Mouse (Mus musculus) kidney, adult 2 months (tissue): ENCODE measurements around the gene Prmt3. TPM values are rescaled to one million over a fixed set of nuclear protein-coding genes. Genes with fewer than 3 reads are reported as not detected.

Experiments used
- DNase-seq: peaks from one replicate; pipeline ENCODE4 v3.0.0; 2021
- H3K27ac ChIP-seq: fragments of 200-500 bp; 2 replicates; pipeline ENCODE4 v1.5.1; 2012; ENCODE audit warnings: low read depth, low read length, control low read depth, inconsistent platforms; ENCODE audit not compliant: insufficient read depth
- H3K27me3 ChIP-seq: fragments of 200-500 bp; replicated peaks from 2 replicates; pipeline ENCODE4 v1.6.1; 2012; ENCODE audit warnings: mild to moderate bottlenecking, moderate library complexity, low read length, inconsistent platforms; ENCODE audit not compliant: control insufficient read depth, insufficient read depth
- H3K36me3 ChIP-seq: fragments of 200-500 bp; 2 replicates; pipeline ENCODE4 v1.6.1; 2012; ENCODE audit warnings: mild to moderate bottlenecking, moderate library complexity, low read length, inconsistent platforms; ENCODE audit not compliant: control insufficient read depth, insufficient read depth
- H3K4me1 ChIP-seq: fragments of 200-500 bp; 2 replicates; pipeline ENCODE4 v1.6.1; 2011; ENCODE audit warnings: low read length; ENCODE audit not compliant: control insufficient read depth, insufficient read depth
- H3K4me3 ChIP-seq: fragments of 200-500 bp; 2 replicates; pipeline ENCODE4 v1.5.1; 2011; ENCODE audit warnings: mild to moderate bottlenecking, low read depth, low read length, control low read depth; ENCODE audit not compliant: insufficient read depth
- CTCF ChIP-seq: fragments of 200-500 bp; conservative IDR thresholded peaks from 2 replicates; pipeline ENCODE4 v1.5.1; 2011; ENCODE audit warnings: low read depth, mild to moderate bottlenecking, control low read depth, low read length, moderate library complexity, mixed read lengths; ENCODE audit not compliant: insufficient read depth, insufficient read length
- POLR2A ChIP-seq: fragments of 200-500 bp; IDR thresholded peaks from one replicate; pipeline ENCODE4 v1.6.1; 2011; ENCODE audit warnings: low read depth, low read length, control low read depth
- WGBS: fragments of 180-500 bp; shearing (Covaris S2); methylation state at CpG from one replicate; pipeline ENCODE4 v1.1.7; 2018; 5-methylcytosine and 5-hydroxymethylcytosine counted together
- polyA plus RNA-seq: library from polyadenylated mRNA; depleted of rRNA; stranded (reverse); fragments of >200 nt; gene quantifications from 2 replicates; pipeline ENCODE4 v1.2.3, GENCODE M21; 2012; rRNA removed

Prmt3 gene
- polyA plus RNA-seq, 1 experiment, result 12.1 TPM

GRCm38 (mm10) chr7:49907191-49908171 lies 129.3 kb downstream of the Prmt3 start:
- no peak for TF ChIP-seq CTCF
- no peak for TF ChIP-seq POLR2A
- 3% methylated on average over 28 of the region's 28 CpGs for WGBS
- no peak overlapping the region for H3K4me3 ChIP-seq
- DNase-seq, result peak; percentile 26
- peaks cover 5% of the 10 kb centered on the region; the same call in 1 of the 2 replicates for H3K27me3 ChIP-seq
- H3K27ac ChIP-seq, result no peak overlapping the region
- H3K4me1 ChIP-seq, result peaks cover 3% of the 10 kb centered on the region; the same call in 1 of the 2 replicates
- no peaks in the 10 kb centered on the region for H3K36me3 ChIP-seq

Other genes starting within 250 kb of the Prmt3 start
- gene Dbx1, start 141.5 kb upstream of the Prmt3 start, polyA plus RNA-seq, result not detected in 2 replicates
- 11.4 and 16.2 TPM in 2 replicates for gene Htatip2, start 19.2 kb upstream of the Prmt3 start, polyA plus RNA-seq
- 0.03 TPM in 1 of 2 replicates, not detected in the other for gene Slc6a5, start 131.8 kb downstream of the Prmt3 start, polyA plus RNA-seq
- not detected in 2 replicates for gene Nell1, start 196.5 kb downstream of the Prmt3 start, polyA plus RNA-seq